Mouse (Mus musculus) myocyte (in vitro differentiated cells): Measurements from ENCODE around the gene Tshz2. TPM values are rescaled to one million over a fixed set of nuclear protein-coding genes. Genes with fewer than 3 reads are reported as not detected.

Source experiments
- H3K27me3 ChIP-seq: one replicate; pipeline ENCODE4 v1.6.1; 2011; ENCODE audit not compliant: control insufficient read depth, insufficient read depth, insufficient read length
- H3K36me3 ChIP-seq: one replicate; pipeline ENCODE4 v1.6.1; 2011; ENCODE audit not compliant: control insufficient read depth, insufficient read depth
- H3K4me2 ChIP-seq: one replicate; pipeline ENCODE4 v1.6.1; 2011; ENCODE audit warnings: low read depth, control low read depth
- H3K4me3 ChIP-seq: one replicate; pipeline ENCODE4 v1.5.1; 2011; ENCODE audit warnings: mild to moderate bottlenecking, control low read depth, moderate library complexity
- H3K79me2 ChIP-seq: one replicate; pipeline ENCODE4 v1.6.1; 2011; ENCODE audit not compliant: control insufficient read depth, insufficient read depth
- H3ac ChIP-seq: one replicate; pipeline ENCODE4 v1.6.1; 2011; ENCODE audit not compliant: control insufficient read depth, insufficient read length
- CEBPB ChIP-seq: IDR thresholded peaks from 2 replicates; pipeline ENCODE4 v1.6.1; 2011; ENCODE audit warnings: mild to moderate bottlenecking, moderate library complexity; ENCODE audit not compliant: poor library complexity, insufficient read depth, severe bottlenecking
- E2F4 ChIP-seq: IDR thresholded peaks from one replicate; pipeline ENCODE4 v1.6.1; 2011; ENCODE audit warnings: mild to moderate bottlenecking, control low read depth, moderate library complexity; ENCODE audit not compliant: insufficient read depth
- MAX ChIP-seq: IDR thresholded peaks from one replicate; pipeline ENCODE4 v1.6.1; 2011; ENCODE audit warnings: low read depth, mild to moderate bottlenecking, control low read depth
- MYOD1 ChIP-seq, 3 experiments: IDR thresholded peaks; one replicate each; pipeline ENCODE4 v1.6.1; 2011; ENCODE audit warnings: control low read depth in 2 of 3, low read depth in 2 of 3, mild to moderate bottlenecking in 2 of 3, moderate library complexity in 1 of 3; ENCODE audit not compliant: insufficient read length in 2 of 3, control insufficient read depth in 1 of 3
- MYOG ChIP-seq, 3 experiments: IDR thresholded peaks; one replicate each; pipeline ENCODE4 v1.6.1; 2011; ENCODE audit warnings: control low read depth in 2 of 3, low read depth in 2 of 3, mild to moderate bottlenecking in 2 of 3; ENCODE audit not compliant: insufficient read length in 2 of 3, control insufficient read depth in 1 of 3, insufficient read depth in 1 of 3
- POLR2A ChIP-seq: IDR thresholded peaks from one replicate; pipeline ENCODE4 v1.6.1; 2011; ENCODE audit warnings: low read depth, mild to moderate bottlenecking, control low read depth, moderate library complexity; ENCODE audit not compliant: insufficient read length
- POLR2AphosphoS2 ChIP-seq: IDR thresholded peaks from one replicate; pipeline ENCODE4 v1.6.1; 2011; ENCODE audit warnings: low read depth, control low read depth; ENCODE audit not compliant: insufficient read length
- REST ChIP-seq: IDR thresholded peaks from one replicate; pipeline ENCODE4 v1.6.1; 2011; ENCODE audit warnings: mild to moderate bottlenecking, control low read depth, moderate library complexity; ENCODE audit not compliant: insufficient read depth, insufficient read length
- SRF ChIP-seq: IDR thresholded peaks from one replicate; pipeline ENCODE4 v1.6.1; 2011; ENCODE audit warnings: low read depth; ENCODE audit not compliant: control insufficient read depth, insufficient read length
- TCF12 ChIP-seq: IDR thresholded peaks from one replicate; pipeline ENCODE4 v1.6.1; 2011; ENCODE audit warnings: mild to moderate bottlenecking, control low read depth; ENCODE audit not compliant: poor library complexity, insufficient read depth, severe bottlenecking
- TCF3 ChIP-seq: IDR thresholded peaks from one replicate; pipeline ENCODE4 v1.6.1; 2011; ENCODE audit warnings: low read depth, control low read depth; ENCODE audit not compliant: insufficient read length
- USF1 ChIP-seq: IDR thresholded peaks from one replicate; pipeline ENCODE4 v1.6.1; 2011; ENCODE audit warnings: low read depth, mild to moderate bottlenecking, control low read depth, moderate library complexity
- polyA plus RNA-seq: library from polyadenylated mRNA; unstranded; fragments of >200 nt; fragmentation: generic; extraction: Trizol; gene quantifications from one replicate; pipeline ENCODE4 v1.2.1, GENCODE M21; 2012; ENCODE audit warnings: missing spikeins

The Tshz2 gene
- polyA plus RNA-seq, 1 experiment = not detected

DNA sequence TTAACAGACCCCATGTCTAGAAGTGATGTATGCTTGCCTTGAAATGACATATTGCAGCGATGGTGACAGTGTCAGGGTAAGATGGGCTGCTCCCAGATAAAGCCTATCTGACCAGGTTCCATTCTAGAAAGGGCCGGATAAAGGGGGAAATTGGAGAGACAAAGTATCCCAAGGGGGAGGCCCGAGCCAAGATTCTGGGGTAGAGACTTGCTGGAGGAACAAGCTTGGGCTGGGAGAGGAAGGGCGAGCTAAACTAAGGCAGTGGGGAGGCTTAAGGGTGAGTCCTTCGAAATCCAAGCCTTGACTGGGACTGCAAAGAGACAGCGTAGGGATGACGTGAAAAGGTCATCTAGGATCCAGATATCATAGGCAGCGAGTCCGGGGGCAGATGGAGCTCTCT is 61.7 kb downstream of the Tshz2 start:
- no peak overlapping the region for H3ac ChIP-seq
- no peaks in the 10 kb centered on the region for H3K27me3 ChIP-seq
- no peak overlapping the region for H3K4me2 ChIP-seq
- no peaks in the 10 kb centered on the region for H3K79me2 ChIP-seq
- H3K36me3 ChIP-seq = no peaks in the 10 kb centered on the region
- TF ChIP-seq MYOD1 (IDR thresholded peaks at IDR 0.05; ENCODE audit: control insufficient read depth in 1 of 3, insufficient read length in 2 of 3, low read depth in 2 of 3) (no peak), MYOG (IDR thresholded peaks at IDR 0.05; ENCODE audit: control insufficient read depth in 1 of 3, insufficient read depth in 1 of 3, insufficient read length in 2 of 3, low read depth in 2 of 3) (no peak), MAX (no peak), USF1 (no peak), TCF12 (no peak), CEBPB (no peak), TCF3 (no peak), REST (no peak), SRF (no peak), E2F4 (no peak), POLR2A (no peak)
- H3K4me3 ChIP-seq = no peak overlapping the region

DNA sequence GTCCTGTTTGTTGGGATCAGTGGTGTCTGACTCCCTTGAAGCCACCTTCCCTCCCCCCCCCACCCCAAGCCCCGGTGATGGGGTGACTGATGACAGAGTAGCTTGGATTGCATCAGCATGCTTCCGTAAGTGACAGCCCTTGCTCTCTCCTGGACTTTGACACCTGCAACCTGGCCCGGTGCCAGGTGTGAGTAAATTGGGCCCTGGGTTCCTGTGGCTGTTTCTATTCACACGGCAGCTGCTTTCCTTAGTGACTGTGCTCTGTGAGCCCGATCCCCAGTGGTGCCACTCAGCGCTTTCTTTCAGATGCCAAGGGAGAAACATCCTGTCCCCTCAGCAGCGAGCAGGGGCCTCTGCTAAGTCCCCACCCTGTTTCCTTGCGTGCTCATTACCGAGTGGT is 62.2 kb downstream of the Tshz2 start:
- no peak for TF ChIP-seq POLR2A
- H3K4me2 ChIP-seq = no peak overlapping the region
- no peaks in the 10 kb centered on the region for H3K27me3 ChIP-seq
- no peak overlapping the region for H3K4me3 ChIP-seq
- no peak overlapping the region for H3ac ChIP-seq
- no peaks in the 10 kb centered on the region for H3K36me3 ChIP-seq
- H3K79me2 ChIP-seq = no peaks in the 10 kb centered on the region

DNA sequence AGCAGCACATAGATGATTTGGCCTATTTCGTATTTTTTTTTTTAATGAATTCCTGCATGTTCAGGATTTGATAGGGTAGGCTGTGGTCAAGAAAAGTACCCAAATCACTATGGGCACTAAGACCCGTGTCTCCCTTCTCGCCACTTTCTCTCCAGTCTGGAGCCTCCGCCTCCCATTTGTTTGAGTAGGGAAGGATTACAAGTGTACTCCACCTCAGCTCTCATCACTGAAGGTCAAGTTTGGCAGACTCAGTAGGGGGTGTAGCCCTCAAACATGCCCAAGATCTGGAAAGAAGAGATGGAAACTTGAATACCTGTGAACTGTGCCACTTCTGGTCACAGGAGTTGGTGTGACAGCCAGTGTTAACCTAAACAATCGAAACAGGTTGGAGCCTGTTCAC is 66.3 kb downstream of the Tshz2 start:
- Histone ChIP-seq H3K79me2 (no peaks in the 10 kb centered on the region), H3ac (no peak overlapping the region), H3K4me2 (no peak overlapping the region), H3K36me3 (no peaks in the 10 kb centered on the region), H3K4me3 (no peak overlapping the region), H3K27me3 (no peaks in the 10 kb centered on the region)
- TF ChIP-seq MYOG (IDR thresholded peaks at IDR 0.05; ENCODE audit: control insufficient read depth in 1 of 3, insufficient read depth in 1 of 3, insufficient read length in 2 of 3, low read depth in 2 of 3) (no peak), TCF3 (no peak), TCF12 (no peak), SRF (no peak), MAX (no peak), POLR2AphosphoS2 (no peak), E2F4 (no peak), MYOD1 (IDR thresholded peaks at IDR 0.05; ENCODE audit: control insufficient read depth in 1 of 3, insufficient read length in 2 of 3, low read depth in 2 of 3) (no peak), REST (no peak), USF1 (no peak), CEBPB (no peak), POLR2A (no peak)

DNA sequence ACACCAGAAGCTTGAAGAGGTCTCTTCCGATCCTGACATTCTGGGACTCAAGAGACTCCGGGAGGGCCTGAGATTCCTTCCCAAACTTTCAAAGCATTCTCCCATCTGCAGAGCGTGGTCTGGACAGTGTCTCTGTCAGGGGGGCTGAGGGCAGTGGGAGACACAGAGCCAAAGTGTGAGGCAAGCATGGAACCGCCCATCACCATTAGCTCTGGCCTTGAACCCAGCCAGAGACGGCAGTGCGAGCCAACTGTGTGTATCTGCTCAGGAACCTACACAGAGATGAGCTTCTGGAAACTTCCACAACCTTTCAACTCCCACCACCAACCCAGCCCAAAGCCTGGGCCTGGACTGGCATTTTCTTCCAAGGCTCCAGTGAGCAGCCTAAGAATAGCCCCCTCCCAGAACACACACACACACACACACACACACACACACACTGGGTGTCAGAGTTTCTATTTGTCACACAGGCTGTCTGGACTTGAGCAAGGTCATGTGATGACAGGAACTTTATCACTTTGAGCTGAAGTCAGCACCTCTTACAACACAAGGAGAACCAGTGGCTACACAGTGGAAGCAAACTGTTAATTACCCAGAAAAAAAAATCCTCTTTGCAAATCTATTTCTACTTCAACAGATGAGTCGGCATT is 67.2 kb downstream of the Tshz2 start:
- Histone ChIP-seq H3K4me2 (no peak overlapping the region), H3ac (no peak overlapping the region), H3K27me3 (no peaks in the 10 kb centered on the region), H3K36me3 (no peaks in the 10 kb centered on the region), H3K4me3 (no peak overlapping the region), H3K79me2 (no peaks in the 10 kb centered on the region)
- TF ChIP-seq POLR2AphosphoS2 (no peak), MYOG (IDR thresholded peaks at IDR 0.05; ENCODE audit: control insufficient read depth in 1 of 3, insufficient read depth in 1 of 3, insufficient read length in 2 of 3, low read depth in 2 of 3) (no peak), POLR2A (no peak), SRF (no peak), REST (no peak), CEBPB (no peak), MYOD1 (IDR thresholded peaks at IDR 0.05; ENCODE audit: control insufficient read depth in 1 of 3, insufficient read length in 2 of 3, low read depth in 2 of 3) (no peak)

DNA sequence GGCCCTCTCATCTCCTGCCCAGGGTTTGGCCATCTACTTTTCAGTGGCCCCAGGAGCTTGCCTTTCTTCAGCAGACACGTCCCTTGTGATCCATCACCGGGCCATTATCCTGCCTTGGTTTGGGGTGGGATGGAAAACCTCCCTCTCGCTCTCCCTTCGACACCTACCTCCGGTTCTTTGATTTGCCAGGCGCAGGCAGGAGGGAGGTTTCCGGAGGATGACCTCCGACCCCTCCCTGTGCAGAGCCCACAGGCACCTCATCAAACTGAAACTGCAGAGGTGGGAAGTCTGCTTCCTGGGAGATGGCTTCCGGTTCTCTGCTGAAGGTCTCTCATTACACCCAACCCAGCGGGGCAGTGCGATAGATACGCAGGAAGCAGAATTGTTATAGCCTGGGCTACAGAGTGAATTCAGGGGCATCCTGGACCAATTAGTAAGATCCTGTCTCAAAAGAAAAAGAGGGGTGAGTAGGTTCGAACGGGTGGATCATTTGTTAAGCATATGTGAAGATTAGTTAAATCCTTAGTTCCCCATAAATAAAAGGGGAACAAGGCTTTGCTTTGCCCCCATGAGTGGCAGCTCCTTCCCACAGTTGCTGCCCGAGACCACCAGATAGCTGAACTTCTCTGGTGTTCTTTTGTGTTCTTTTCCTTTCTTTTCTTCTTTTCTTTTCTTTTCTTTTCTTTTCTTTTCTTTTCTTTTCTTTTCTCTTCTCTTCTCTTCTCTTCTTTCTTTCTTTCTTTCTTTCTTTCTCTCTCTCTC is 70.1 kb downstream of the Tshz2 start:
- Histone ChIP-seq H3K27me3 (no peaks in the 10 kb centered on the region), H3K36me3 (no peaks in the 10 kb centered on the region)

More for the DNA sequence above, 70.1 kb downstream of the Tshz2 start:
- Histone ChIP-seq H3ac (no peak overlapping the region), H3K4me2 (no peak overlapping the region), H3K79me2 (no peaks in the 10 kb centered on the region), H3K4me3 (no peak overlapping the region)
- TF ChIP-seq CEBPB (no peak), MYOG (IDR thresholded peaks at IDR 0.05; ENCODE audit: control insufficient read depth in 1 of 3, insufficient read depth in 1 of 3, insufficient read length in 2 of 3, low read depth in 2 of 3) (no peak), POLR2AphosphoS2 (no peak), MAX (no peak), TCF3 (no peak), MYOD1 (IDR thresholded peaks at IDR 0.05; ENCODE audit: control insufficient read depth in 1 of 3, insufficient read length in 2 of 3, low read depth in 2 of 3) (no peak), REST (no peak), SRF (no peak), USF1 (no peak), E2F4 (no peak), TCF12 (no peak), POLR2A (no peak)
